Mouse (Mus musculus) monocyte, adult 59 days (primary cell): ENCODE results near the gene Ttc30b. TPM values are rescaled to one million over a fixed set of nuclear protein-coding genes. Genes with fewer than 3 reads are reported as not detected.

Experiments used
- total RNA-seq, 2 experiments: library from RNA; stranded (reverse); gene quantifications; one replicate each; pipeline ENCODE4 v1.2.4; 2023

Gene Ttc30b
- 1 to 10 TPM; 2.0 to 2.1 TPM for total RNA-seq

GRCm38 (mm10) chr2:75938117-75939063 lies at the start of gene Ttc30b:
Ttc30b (minus strand) TSS chr2:75938585.

GRCm38 (mm10) chr2:75981440-75982081 lies 43.2 kb upstream of the Ttc30b start, which contains the start of gene Ttc30a1:
Ttc30a1 (minus strand) TSS chr2:75981967.

GRCm38 (mm10) chr2:75977752-75978368 lies 39.5 kb upstream of the Ttc30b start, which contains the start of gene Ttc30a2:
Ttc30a2 (minus strand) TSS chr2:75978170.

Other genes with a start within 250 kb of the Ttc30b start
- gene Nfe2l2, start 233.9 kb downstream of the Ttc30b start, total RNA-seq: 100 to 1,000 TPM; 266 to 284 TPM
- gene Agps, start 106.4 kb downstream of the Ttc30b start, total RNA-seq: 10 to 100 TPM; 68.2 to 70.4 TPM
- gene Ttc30a2, start 39.6 kb upstream of the Ttc30b start, total RNA-seq: under 1 TPM in 1 of 2 experiments, not detected in 1; 0.37 TPM
- gene Ttc30a1, start 43.4 kb upstream of the Ttc30b start, total RNA-seq: under 1 TPM; 0.91 to 1.00 TPM